Mouse (Mus musculus): Measurements from ENCODE around the gene Ccr10. TPM values are rescaled to one million over a fixed set of nuclear protein-coding genes. Genes with fewer than 3 reads are reported as not detected.

Gene Ccr10
- polyA plus RNA-seq, 1 experiment from 2014 or later: 0.29 TPM

DNA sequence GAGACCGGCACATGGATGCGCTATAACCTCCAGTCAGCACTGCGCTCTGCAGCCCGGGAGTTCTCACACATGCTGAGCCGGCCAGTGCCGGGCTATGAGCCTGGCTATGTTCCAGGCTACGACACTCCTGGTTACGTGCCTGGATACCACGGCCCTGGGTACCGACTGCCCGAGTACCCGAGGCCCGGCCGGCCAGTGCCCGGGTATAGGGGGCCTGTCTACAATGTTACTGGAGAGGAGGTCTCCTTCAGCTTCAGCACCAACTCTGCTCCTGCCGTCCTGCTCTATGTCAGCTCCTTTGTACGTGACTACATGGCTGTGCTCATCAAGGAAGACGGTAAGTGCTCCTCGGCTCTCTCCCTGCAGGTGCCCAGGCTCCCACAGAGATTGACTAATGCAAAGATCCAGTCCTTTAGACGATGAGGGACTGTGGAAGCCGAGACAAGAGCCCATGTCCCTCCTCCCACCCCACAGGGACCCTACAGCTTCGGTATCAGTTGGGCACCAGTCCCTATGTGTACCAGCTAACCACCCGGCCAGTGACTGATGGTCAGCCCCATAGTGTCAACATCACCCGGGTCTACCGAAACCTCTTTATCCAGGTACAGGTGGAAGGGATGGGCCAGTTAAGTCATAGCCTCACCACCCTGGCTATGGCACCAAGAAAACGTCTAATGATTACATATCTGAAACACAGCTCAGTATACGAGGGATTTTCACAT is 11.4 kb upstream of the Ccr10 start:
- no peak overlapping the region for H3K4me2 ChIP-seq (replicated peaks)
- no peak overlapping the region for H3K4me3 ChIP-seq
- no peak overlapping the region for H3K27ac ChIP-seq
- peaks cover 26% of the 10 kb centered on the region for H3K4me1 ChIP-seq
- H3K36me3 ChIP-seq: no peaks in the 10 kb centered on the region
- WGBS: 89% methylated on average over 27 of the region's 27 CpGs
- no peaks in the 10 kb centered on the region; the same call in 1 of the 2 replicates for H3K27me3 ChIP-seq (replicated peaks)
- no peak overlapping the region for H3K9ac ChIP-seq
- ATAC-seq (ENCODE audit: low FRiP score, low read depth): no peak
- H3K9me3 ChIP-seq: no peaks in the 10 kb centered on the region

DNA sequence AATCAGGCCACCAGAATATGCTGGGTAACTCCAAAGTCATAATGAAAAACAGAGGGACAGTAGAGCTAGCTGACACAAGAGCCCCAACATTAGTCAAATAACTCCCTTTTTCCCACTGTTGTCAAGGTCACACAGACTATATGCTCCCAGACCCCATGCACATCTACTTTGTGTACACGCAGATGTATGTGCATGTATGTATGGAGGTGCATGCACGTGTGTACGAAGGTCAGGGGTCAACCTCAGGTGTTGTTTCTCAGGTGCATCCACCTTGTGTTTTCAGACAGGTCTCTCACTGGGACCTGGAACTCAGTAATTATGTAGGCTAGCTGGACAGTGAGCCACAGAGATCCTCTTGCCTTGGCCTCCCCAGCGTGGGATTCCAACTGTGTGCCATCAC is 10.2 kb upstream of the Ccr10 start:
- WGBS: 96% methylated on average over 4 of the region's 4 CpGs
- Histone ChIP-seq H3K4me3 (no peak overlapping the region), H3K9ac (no peak overlapping the region), H3K4me1 (peaks cover 14% of the 10 kb centered on the region), H3K27me3 (replicated peaks) (peaks cover 2% of the 10 kb centered on the region; the same call in 1 of the 2 replicates), H3K9me3 (no peaks in the 10 kb centered on the region), H3K36me3 (no peaks in the 10 kb centered on the region), H3K4me2 (replicated peaks) (no peak overlapping the region), H3K27ac (no peak overlapping the region)
- ATAC-seq (ENCODE audit: low FRiP score, low read depth): no peak

DNA sequence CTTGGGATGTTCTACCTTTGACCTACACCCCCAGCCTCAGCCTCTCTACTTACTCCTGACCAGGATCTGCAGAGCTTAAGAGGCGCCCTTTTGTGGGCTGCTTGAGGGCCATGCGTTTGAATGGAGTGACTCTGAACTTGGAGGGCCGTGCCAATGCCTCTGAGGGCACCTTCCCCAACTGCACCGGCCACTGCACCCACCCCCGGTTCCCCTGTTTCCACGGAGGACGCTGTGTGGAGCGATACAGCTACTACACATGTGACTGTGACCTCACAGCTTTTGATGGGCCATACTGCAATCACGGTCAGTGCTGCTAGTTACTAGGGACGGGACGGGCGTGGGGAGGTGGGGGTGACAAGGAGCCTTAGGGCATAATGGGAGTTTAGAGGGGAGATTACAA is 9.7 kb upstream of the Ccr10 start:
- Histone ChIP-seq H3K4me1 (peaks cover 10% of the 10 kb centered on the region), H3K9ac (no peak overlapping the region), H3K9me3 (no peaks in the 10 kb centered on the region), H3K4me3 (no peak overlapping the region), H3K4me2 (replicated peaks) (no peak overlapping the region), H3K36me3 (no peaks in the 10 kb centered on the region), H3K27ac (no peak overlapping the region), H3K27me3 (replicated peaks) (peaks cover 2% of the 10 kb centered on the region; the same call in 1 of the 2 replicates)
- 91% methylated on average over 12 of the region's 12 CpGs for WGBS
- no peak for ATAC-seq (ENCODE audit: low FRiP score, low read depth)

DNA sequence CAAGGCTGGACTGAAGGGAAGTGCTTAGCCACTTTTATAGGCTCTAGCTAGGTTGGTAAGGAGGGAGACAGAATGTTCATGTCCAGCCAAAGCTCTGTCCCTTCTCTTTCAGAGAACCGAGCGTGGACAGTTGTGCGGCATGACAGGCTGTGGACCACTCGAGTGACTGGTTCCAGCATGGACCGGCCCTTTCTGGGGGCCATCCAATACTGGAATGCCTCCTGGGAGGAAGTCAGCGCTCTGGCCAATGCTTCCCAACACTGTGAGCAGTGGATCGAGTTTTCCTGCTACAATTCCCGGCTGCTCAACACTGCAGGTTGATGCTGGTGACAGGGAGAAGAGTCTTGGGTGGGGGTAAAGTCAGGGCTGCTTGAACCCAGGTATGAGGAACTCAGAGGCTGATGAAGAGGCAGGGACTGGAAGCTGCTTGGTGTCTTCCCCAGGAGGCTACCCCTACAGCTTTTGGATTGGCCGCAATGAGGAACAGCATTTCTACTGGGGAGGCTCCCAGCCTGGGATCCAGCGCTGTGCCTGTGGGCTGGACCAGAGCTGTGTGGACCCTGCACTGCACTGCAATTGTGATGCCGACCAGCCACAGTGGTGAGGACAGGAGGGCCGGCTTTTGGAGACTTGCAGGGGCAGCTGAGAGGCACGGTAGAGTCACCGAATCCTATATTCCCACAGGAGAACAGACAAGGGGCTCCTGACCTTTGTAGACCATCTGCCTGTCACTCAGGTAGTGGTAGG is 7.7 kb upstream of the Ccr10 start:
- no peak overlapping the region for H3K27ac ChIP-seq

DNA sequence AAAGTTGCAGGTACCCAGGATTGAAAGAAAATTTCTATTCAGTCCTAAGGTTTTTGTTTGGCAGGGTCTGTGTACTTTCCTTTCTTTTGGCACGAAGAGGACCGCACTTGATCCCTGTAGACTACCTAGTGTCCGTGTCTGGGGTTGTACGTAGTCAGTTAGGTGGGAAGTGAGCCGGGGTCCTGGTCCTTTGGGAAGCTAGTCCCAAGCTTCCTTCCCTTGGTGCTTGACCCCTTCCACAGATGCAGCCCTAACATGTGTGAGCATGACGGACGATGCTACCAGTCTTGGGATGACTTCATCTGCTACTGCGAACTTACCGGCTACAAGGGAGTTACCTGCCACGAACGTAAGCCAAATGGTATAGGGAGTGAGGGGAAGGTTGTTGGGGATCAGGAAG is 6.7 kb upstream of the Ccr10 start:
- Histone ChIP-seq H3K9me3 (no peaks in the 10 kb centered on the region), H3K4me3 (no peak overlapping the region), H3K9ac (no peak overlapping the region), H3K27ac (no peak overlapping the region), H3K4me1 (peaks cover 8% of the 10 kb centered on the region; the same call in 1 of the 2 replicates), H3K27me3 (replicated peaks) (peaks cover 25% of the 10 kb centered on the region), H3K4me2 (replicated peaks) (no peak overlapping the region), H3K36me3 (no peaks in the 10 kb centered on the region)
- 93% methylated on average over 11 of the region's 11 CpGs for WGBS
- no peak for ATAC-seq (ENCODE audit: low FRiP score, low read depth)

More for the DNA sequence above, 7.7 kb upstream of the Ccr10 start:
- Histone ChIP-seq H3K36me3 (no peaks in the 10 kb centered on the region), H3K4me3 (no peak overlapping the region), H3K9me3 (no peaks in the 10 kb centered on the region), H3K9ac (no peak overlapping the region), H3K4me2 (replicated peaks) (no peak overlapping the region), H3K27me3 (replicated peaks) (peaks cover 15% of the 10 kb centered on the region), H3K4me1 (peaks cover 6% of the 10 kb centered on the region; the same call in 1 of the 2 replicates)
- WGBS: 81% methylated on average over 14 of the region's 14 CpGs
- no peak for ATAC-seq (ENCODE audit: low FRiP score, low read depth)

DNA sequence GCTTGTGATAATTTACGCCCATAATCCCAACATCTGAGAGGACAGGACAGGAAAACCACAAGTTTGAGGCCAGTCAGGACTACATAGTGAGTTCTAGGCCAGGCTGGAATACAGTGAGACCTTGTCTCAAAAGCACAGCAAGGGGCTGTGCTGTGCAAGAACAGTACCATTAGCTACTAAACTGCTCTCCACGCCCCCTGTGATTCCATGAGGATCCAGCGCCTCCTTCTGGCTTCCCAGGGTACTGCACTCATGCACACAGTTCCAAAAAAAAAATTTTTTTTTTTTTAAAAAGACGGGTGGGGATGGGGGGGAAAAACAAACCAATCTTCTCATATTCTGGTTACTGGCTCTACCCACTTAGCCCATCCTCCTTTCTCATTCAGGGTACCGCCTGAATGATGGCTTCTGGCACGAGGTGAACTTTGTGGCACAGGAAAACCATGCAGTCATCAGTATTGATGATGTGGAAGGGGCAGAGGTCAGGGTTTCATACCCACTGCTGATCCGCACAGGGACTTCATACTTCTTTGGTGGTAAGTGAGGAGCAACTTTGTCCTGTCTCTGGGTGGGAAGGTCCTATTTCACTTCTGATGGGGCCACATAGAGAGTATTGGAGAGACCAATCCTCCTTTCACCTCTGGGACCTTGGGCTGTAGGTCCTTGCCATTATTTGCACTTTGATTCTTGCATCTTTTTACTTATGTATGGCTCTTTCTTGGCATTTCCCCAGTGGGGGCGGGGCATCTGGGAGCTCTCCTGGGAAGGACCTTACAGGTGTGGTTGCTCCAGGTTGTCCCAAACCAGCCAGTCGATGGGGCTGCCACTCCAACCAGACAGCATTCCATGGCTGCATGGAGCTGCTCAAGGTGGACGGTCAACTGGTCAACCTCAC is 5.8 kb upstream of the Ccr10 start:
- H3K4me1 ChIP-seq: peaks cover 16% of the 10 kb centered on the region; the same call in 1 of the 2 replicates
- H3K4me3 ChIP-seq: no peak overlapping the region
- no peak overlapping the region for H3K4me2 ChIP-seq (replicated peaks)
- H3K9me3 ChIP-seq: no peaks in the 10 kb centered on the region
- ATAC-seq (ENCODE audit: low FRiP score, low read depth): no peak
- 43% methylated on average over 10 of the region's 10 CpGs for WGBS
- H3K36me3 ChIP-seq: no peaks in the 10 kb centered on the region
- no peak overlapping the region for H3K9ac ChIP-seq
- H3K27me3 ChIP-seq (replicated peaks): peaks cover 34% of the 10 kb centered on the region
- H3K27ac ChIP-seq: no peak overlapping the region

DNA sequence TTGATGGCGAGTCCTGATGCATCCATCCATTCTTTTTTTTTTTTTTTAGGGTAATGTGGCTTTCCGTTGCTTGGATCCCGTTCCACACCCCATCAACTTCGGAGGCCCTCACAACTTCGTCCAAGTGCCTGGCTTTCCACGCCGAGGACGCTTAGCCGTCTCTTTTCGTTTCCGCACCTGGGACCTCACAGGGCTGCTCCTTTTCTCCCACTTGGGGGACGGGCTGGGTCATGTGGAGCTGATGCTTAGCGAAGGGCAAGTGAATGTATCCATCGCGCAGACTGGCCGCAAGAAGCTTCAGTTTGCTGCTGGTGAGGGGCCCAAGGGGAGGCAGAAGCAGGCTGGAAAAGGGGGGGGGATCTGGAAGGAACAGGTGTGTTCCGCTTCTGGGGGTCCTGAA is 5.0 kb upstream of the Ccr10 start:
- no peak overlapping the region for H3K4me3 ChIP-seq
- H3K36me3 ChIP-seq: no peaks in the 10 kb centered on the region
- H3K27ac ChIP-seq: no peak overlapping the region
- H3K4me2 ChIP-seq (replicated peaks): no peak overlapping the region
- H3K27me3 ChIP-seq (replicated peaks): peaks cover 40% of the 10 kb centered on the region
- H3K4me1 ChIP-seq: peaks cover 19% of the 10 kb centered on the region
- no peak overlapping the region for H3K9ac ChIP-seq
- 71% methylated on average over 17 of the region's 17 CpGs for WGBS
- no peaks in the 10 kb centered on the region for H3K9me3 ChIP-seq
- ATAC-seq (ENCODE audit: low FRiP score, low read depth): no peak

DNA sequence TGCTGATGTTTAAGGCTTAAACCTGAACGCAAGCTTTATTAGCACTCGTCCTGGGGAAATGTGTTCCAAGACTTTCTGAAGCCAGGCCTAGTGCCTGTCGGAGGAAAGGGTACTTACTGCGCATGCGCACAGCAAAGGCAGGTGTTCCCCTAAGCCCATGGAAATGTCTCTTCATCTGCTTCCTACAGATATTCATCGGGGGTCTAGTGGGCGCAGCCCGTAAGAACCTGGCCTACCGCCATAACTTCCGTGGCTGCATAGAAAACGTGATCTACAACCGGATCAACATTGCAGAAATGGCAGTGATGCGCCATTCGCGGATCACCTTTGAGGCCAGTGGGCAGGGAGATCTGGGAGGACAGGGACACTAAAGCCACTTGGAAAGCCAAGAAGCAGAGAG is 4.1 kb upstream of the Ccr10 start:
- H3K4me1 ChIP-seq: peaks cover 25% of the 10 kb centered on the region
- no peak for ATAC-seq (ENCODE audit: low FRiP score, low read depth)
- WGBS: 79% methylated on average over 15 of the region's 15 CpGs
- H3K9ac ChIP-seq: no peak overlapping the region
- peaks cover 50% of the 10 kb centered on the region for H3K27me3 ChIP-seq (replicated peaks)
- H3K4me3 ChIP-seq: no peak overlapping the region
- H3K4me2 ChIP-seq (replicated peaks): no peak overlapping the region
- no peaks in the 10 kb centered on the region for H3K36me3 ChIP-seq
- no peaks in the 10 kb centered on the region for H3K9me3 ChIP-seq
- no peak overlapping the region for H3K27ac ChIP-seq

DNA sequence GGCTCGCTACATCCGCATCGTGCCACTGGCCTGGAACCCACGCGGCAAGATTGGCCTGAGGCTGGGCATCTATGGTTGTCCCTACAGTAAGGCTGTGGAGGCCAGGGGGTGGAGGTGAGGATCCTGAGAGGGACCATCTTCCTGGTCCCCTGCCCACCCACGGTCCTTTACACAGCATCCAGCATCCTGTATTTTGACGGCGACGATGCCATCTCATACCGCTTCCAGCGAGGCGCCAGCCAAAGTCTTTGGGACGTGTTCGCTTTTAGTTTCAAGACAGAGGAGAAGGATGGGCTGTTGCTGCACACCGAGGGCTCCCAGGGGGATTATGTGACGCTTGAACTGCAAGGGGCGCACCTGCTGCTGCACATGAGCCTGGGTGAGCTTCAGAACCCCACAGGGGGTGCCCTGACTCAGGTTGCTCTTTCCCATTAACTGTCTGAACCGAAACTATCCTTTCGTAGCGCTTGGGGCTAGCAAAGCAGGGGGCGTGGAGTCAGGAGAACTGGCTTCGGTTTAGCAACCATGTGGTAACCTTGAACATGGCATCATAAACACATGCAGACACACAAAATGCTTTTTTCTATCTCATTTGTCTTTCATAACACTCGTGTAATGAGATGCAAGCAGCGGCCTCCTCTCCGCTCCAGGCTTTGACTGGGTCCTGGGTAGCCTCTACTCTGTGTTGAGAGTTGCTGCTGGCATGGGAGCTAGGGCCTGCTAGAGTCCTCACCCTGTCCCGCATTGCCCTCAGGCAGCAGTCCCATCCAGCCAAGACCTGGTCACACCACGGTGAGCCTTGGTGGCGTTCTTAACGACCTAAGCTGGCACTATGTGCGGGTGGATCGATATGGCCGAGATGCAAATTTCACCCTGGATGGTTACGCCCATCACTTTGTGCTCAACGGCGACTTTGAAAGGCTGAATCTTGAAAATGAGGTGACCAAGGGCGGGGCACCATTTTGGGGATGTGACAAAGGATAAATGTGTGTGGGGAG is 3.1 kb upstream of the Ccr10 start:
- no peaks in the 10 kb centered on the region for H3K9me3 ChIP-seq
- peaks cover 34% of the 10 kb centered on the region for H3K4me1 ChIP-seq
- H3K9ac ChIP-seq: no peak overlapping the region
- peak overlapping the region; percentile 27; the same call in 1 of the 2 replicates for H3K4me2 ChIP-seq (replicated peaks)
- no peaks in the 10 kb centered on the region for H3K36me3 ChIP-seq
- WGBS: 46% methylated on average over 36 of the region's 36 CpGs
- no peak overlapping the region for H3K27ac ChIP-seq
- peaks cover 57% of the 10 kb centered on the region for H3K27me3 ChIP-seq (replicated peaks)
- no peak for ATAC-seq (ENCODE audit: low FRiP score, low read depth)
- H3K4me3 ChIP-seq: no peak overlapping the region

DNA sequence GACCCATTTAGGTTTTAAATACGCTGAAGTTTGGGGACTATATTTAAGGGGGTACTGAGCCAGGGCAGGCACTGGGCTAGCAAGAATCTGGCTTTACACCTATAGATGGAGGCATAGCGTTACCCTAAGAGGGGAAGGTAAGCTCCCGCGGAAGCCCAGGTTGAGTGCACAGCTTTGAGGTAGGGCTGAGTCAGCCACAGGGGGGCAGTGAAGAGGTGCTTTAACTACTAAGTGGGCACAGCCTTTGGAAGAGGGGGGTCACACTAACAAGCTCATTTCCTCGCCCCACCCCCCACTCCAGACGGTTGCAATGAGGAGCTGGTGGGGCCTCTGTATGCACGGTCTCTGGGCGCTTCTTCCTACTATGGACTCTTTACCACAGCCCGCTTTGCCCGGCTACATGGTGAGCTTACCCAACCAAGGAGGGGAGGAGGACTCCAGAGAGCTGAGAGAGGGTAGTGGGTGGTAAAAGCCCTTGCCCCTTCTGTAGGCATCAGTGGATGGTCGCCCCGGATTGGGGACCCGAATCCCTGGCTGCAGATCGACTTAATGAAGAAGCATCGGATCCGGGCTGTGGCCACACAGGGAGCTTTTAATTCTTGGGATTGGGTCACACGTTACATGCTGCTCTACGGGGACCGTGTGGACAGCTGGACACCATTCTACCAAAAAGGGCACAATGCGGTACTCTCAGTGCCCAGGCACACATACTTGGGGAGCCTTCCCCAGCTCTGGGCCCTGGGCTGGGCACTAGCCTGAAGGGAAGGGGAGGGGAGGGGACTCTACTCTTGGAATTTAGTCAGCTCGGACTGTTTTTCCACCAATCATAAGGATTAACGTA is 1.9 kb upstream of the Ccr10 start:
- H3K4me3 ChIP-seq: no peak overlapping the region
- H3K27me3 ChIP-seq (replicated peaks): peaks cover 63% of the 10 kb centered on the region
- WGBS: 26% methylated on average over 22 of the region's 22 CpGs
- no peak for ATAC-seq (ENCODE audit: low FRiP score, low read depth)
- peaks cover 43% of the 10 kb centered on the region for H3K4me1 ChIP-seq
- 0 out of 2 replicates have a peak overlapping the region, but pooled peaks have one; percentile 47 for H3K9ac ChIP-seq
- H3K9me3 ChIP-seq: no peaks in the 10 kb centered on the region
- H3K27ac ChIP-seq: no peak overlapping the region
- H3K36me3 ChIP-seq: no peaks in the 10 kb centered on the region
- peak overlapping the region; percentile 70 for H3K4me2 ChIP-seq (replicated peaks)

Data from neural tube, embryonic 12.5 days (tissue).